18 mouse cellular contexts compared by ENCODE assay signal in genomic region chr5:123979980-123980369, GRCm38 (mm10). TPM values are rescaled to one million over a fixed set of nuclear protein-coding genes. Genes with fewer than 3 reads are reported as not detected.
DNase-seq lines count a peak whose midpoint lies in the region; ATAC-seq and TF ChIP-seq lines count a peak whose summit lies in the region.
"Had no signal": no experiment of that assay in that cellular context is flagged by ENCODE, and none has a peak within 500 bp of the region (broad histone marks: within the 10 kb centered on the region; RNA-seq: fewer than 3 reads in every experiment).

No protein-coding gene starts in this region.

- H3K9ac ChIP-seq in heart, adult 2 months (ENCODE audit: low read depth, low read length) = no peak overlapping the region
- no peak overlapping the region for H3K9ac ChIP-seq in kidney, embryonic 15.5 days
- H3K9ac ChIP-seq in lung, postnatal 0 days (replicated peaks; ENCODE audit: low read depth) = no peak overlapping the region
- H3K9ac ChIP-seq in stomach, embryonic 15.5 days = no peak overlapping the region
- no peak overlapping the region for H3K9ac ChIP-seq in hindbrain, embryonic 16.5 days (ENCODE audit: low read depth, low read length)
- H3K9ac ChIP-seq: embryonic facial prominence, embryonic 13.5 days; limb, embryonic 15.5 days; lung, embryonic 14.5 days; midbrain, embryonic 15.5 days had no signal

- 51% methylated on average over 4 of the region's 4 CpGs for WGBS in heart, adult 2 months
- 62% methylated on average over 4 of the region's 4 CpGs for WGBS in kidney, embryonic 15.5 days
- 50% methylated on average over 4 of the region's 4 CpGs for WGBS in lung, postnatal 0 days
- WGBS in stomach, embryonic 15.5 days = 57% methylated on average over 4 of the region's 4 CpGs
- WGBS in hindbrain, embryonic 16.5 days = 59% methylated on average over 4 of the region's 4 CpGs

- intact Hi-C loops in heart, adult 2 months (cut with DNase I) = no loop called here
- intact Hi-C loops in heart, postnatal 10 days (cut with DNase I) = no loop called here

- TF ChIP-seq POLR2A in heart, adult 2 months (IDR thresholded peaks at IDR 0.05; ENCODE audit: insufficient read depth, low read depth, low read length) = no peak

- H3K4me1 ChIP-seq in heart, adult 2 months (ENCODE audit: control insufficient read depth, insufficient read depth, low read length) = peaks cover 23% of the 10 kb centered on the region
- H3K4me1 ChIP-seq in kidney, embryonic 15.5 days = peaks cover 71% of the 10 kb centered on the region
- peaks cover 20% of the 10 kb centered on the region for H3K4me1 ChIP-seq in lung, postnatal 0 days (ENCODE audit: insufficient read depth, low read depth, low read length)
- peaks cover 8% of the 10 kb centered on the region for H3K4me1 ChIP-seq in stomach, embryonic 15.5 days
- H3K4me1 ChIP-seq in hindbrain, embryonic 16.5 days (ENCODE audit: control insufficient read depth, insufficient read depth, low read depth, low read length) = peaks cover 13% of the 10 kb centered on the region

- no peak overlapping the region for H3K4me2 ChIP-seq in kidney, embryonic 15.5 days
- H3K4me2 ChIP-seq in lung, postnatal 0 days (replicated peaks; ENCODE audit: low read depth, low read length) = no peak overlapping the region
- H3K4me2 ChIP-seq in stomach, embryonic 15.5 days = peak overlapping the region; percentile 4; the same call in 1 of the 2 replicates
- H3K4me2 ChIP-seq in hindbrain, embryonic 16.5 days (ENCODE audit: low read length) = no peak overlapping the region
- H3K4me2 ChIP-seq: embryonic facial prominence, embryonic 13.5 days; limb, embryonic 15.5 days; lung, embryonic 14.5 days; midbrain, embryonic 15.5 days had no signal

- TF ChIP-seq CTCF in heart, adult 2 months (IDR thresholded peaks at IDR 0.05) = no peak
- TF ChIP-seq CTCF in lung, postnatal 0 days (IDR thresholded peaks at IDR 0.05) = no peak

- H3K27me3 ChIP-seq in heart, adult 2 months (ENCODE audit: control insufficient read depth, insufficient read depth, low read length) = no peaks in the 10 kb centered on the region
- 0 out of 2 replicates have a peak, but pooled peaks cover under 1% of the 10 kb centered on the region for H3K27me3 ChIP-seq in kidney, embryonic 15.5 days
- no peaks in the 10 kb centered on the region for H3K27me3 ChIP-seq in lung, postnatal 0 days (replicated peaks; ENCODE audit: insufficient read depth, low read length)
- H3K27me3 ChIP-seq in stomach, embryonic 15.5 days (replicated peaks) = no peaks in the 10 kb centered on the region
- H3K27me3 ChIP-seq in hindbrain, embryonic 16.5 days (replicated peaks; ENCODE audit: control insufficient read depth, insufficient read depth, low read length) = no peaks in the 10 kb centered on the region; the same call in 1 of the 2 replicates
- H3K27me3 ChIP-seq: Patski had no signal

- TF ChIP-seq EP300 in heart, adult 2 months (IDR thresholded peaks at IDR 0.05; ENCODE audit: insufficient read depth, low read depth, low read length) = no peak
- TF ChIP-seq EP300 in lung, postnatal 0 days (IDR thresholded peaks at IDR 0.05) = no peak

- peak in 1 of 2 experiments; percentile 5 for DNase-seq in heart, adult 2 months
- DNase-seq in heart, postnatal 10 days = no peak
- no peak for DNase-seq in kidney, postnatal 25 days
- DNase-seq in lung, postnatal 0 days (ENCODE audit: low spot score) = no peak
- DNase-seq in lung, postnatal 36 days = no peak
- DNase-seq: gastrocnemius, postnatal 10 days; kidney, postnatal 10 days; lung, embryonic 14.5 days; retina, postnatal 1 day; thymus, postnatal 14 days had no signal

- peak overlapping the region; percentile 80 for H3K27ac ChIP-seq in heart, adult 2 months
- peak overlapping the region; percentile 56 for H3K27ac ChIP-seq in kidney, embryonic 15.5 days
- peak overlapping the region; percentile 59 for H3K27ac ChIP-seq in lung, postnatal 0 days (ENCODE audit: low read length)
- H3K27ac ChIP-seq in stomach, embryonic 15.5 days = 0 out of 2 replicates have a peak overlapping the region, but pooled peaks have one; percentile 7
- H3K27ac ChIP-seq in hindbrain, embryonic 16.5 days (ENCODE audit: low read depth, low read length) = no peak overlapping the region
- H3K27ac ChIP-seq: embryonic facial prominence, embryonic 13.5 days; limb, embryonic 15.5 days; midbrain, embryonic 15.5 days had no signal

- H3K4me3 ChIP-seq in heart, adult 2 months = peak overlapping the region; percentile 5; the same call in 1 of the 2 replicates
- no peak overlapping the region for H3K4me3 ChIP-seq in kidney, embryonic 15.5 days (replicated peaks)
- H3K4me3 ChIP-seq in lung, postnatal 0 days (ENCODE audit: low read depth, low read length) = no peak overlapping the region
- H3K4me3 ChIP-seq in stomach, embryonic 15.5 days (replicated peaks) = no peak overlapping the region
- no peak overlapping the region for H3K4me3 ChIP-seq in hindbrain, embryonic 16.5 days (ENCODE audit: low read length)
- H3K4me3 ChIP-seq: embryonic facial prominence, embryonic 13.5 days; limb, embryonic 15.5 days; midbrain, embryonic 15.5 days had no signal

- ATAC-seq in kidney, embryonic 15.5 days (replicated peaks; ENCODE audit: low FRiP score) = no peak
- ATAC-seq in lung, postnatal 0 days = no peak
- ATAC-seq in stomach, embryonic 15.5 days (ENCODE audit: insufficient read depth, low FRiP score, low read depth) = no peak
- ATAC-seq in hindbrain, embryonic 16.5 days = no peak
- ATAC-seq: midbrain, embryonic 15.5 days had no signal

- no peaks in the 10 kb centered on the region for H3K79me2 ChIP-seq in heart, adult 2 months (replicated peaks; ENCODE audit: control insufficient read depth, insufficient read depth, low read length)

- no peaks in the 10 kb centered on the region; the same call in 1 of the 2 replicates for H3K36me3 ChIP-seq in heart, adult 2 months (ENCODE audit: control insufficient read depth, insufficient read depth, low read length)
- H3K36me3 ChIP-seq in kidney, embryonic 15.5 days = no peaks in the 10 kb centered on the region
- no peaks in the 10 kb centered on the region for H3K36me3 ChIP-seq in lung, postnatal 0 days (ENCODE audit: insufficient read depth, low read length)
- no peaks in the 10 kb centered on the region for H3K36me3 ChIP-seq in stomach, embryonic 15.5 days
- H3K36me3 ChIP-seq in hindbrain, embryonic 16.5 days (ENCODE audit: control insufficient read depth, insufficient read depth, low read length) = no peaks in the 10 kb centered on the region
- H3K36me3 ChIP-seq: embryonic facial prominence, embryonic 13.5 days; limb, embryonic 15.5 days; midbrain, embryonic 15.5 days had no signal

- no peaks in the 10 kb centered on the region for H3K9me3 ChIP-seq in kidney, embryonic 15.5 days (replicated peaks)
- no peaks in the 10 kb centered on the region for H3K9me3 ChIP-seq in lung, postnatal 0 days (ENCODE audit: low read length)
- no peaks in the 10 kb centered on the region for H3K9me3 ChIP-seq in stomach, embryonic 15.5 days
- H3K9me3 ChIP-seq in hindbrain, embryonic 16.5 days (ENCODE audit: control insufficient read depth, low read length) = no peaks in the 10 kb centered on the region
- H3K9me3 ChIP-seq: embryonic facial prominence, embryonic 13.5 days; limb, embryonic 15.5 days; midbrain, embryonic 15.5 days had no signal

RNA-seq across cellular contexts. Expression of gene Hip1r, which starts 6.5 kb away (rescaled TPM):
- total RNA-seq in heart, adult 2 months (2021) = 10 to 100 TPM; 16.3 to 16.7 TPM
- polyA plus RNA-seq in heart, adult 2 months (2012; rRNA removed) = 7.0 and 7.9 TPM in 2 replicates
- total RNA-seq in heart, postnatal 10 days (2021) = 10 to 100 TPM; 26.1 to 41.6 TPM
- 18.2 and 20.0 TPM in 2 replicates for polyA plus RNA-seq in kidney, embryonic 15.5 days (2015; fragmentation: Nextera tagmentation; extraction: Ambion mirVana)
- polyA plus RNA-seq in lung, postnatal 0 days (2015; fragmentation: Nextera tagmentation; extraction: Ambion mirVana) = 20.0 and 22.7 TPM in 2 replicates
- polyA plus RNA-seq in stomach, embryonic 15.5 days (2015; fragmentation: Nextera tagmentation; extraction: Ambion mirVana) = 24.0 and 27.0 TPM in 2 replicates
- 34.3 and 35.3 TPM in 2 replicates for polyA plus RNA-seq in hindbrain, embryonic 16.5 days (2015; fragmentation: Nextera tagmentation; extraction: Ambion mirVana)

RNA-seq across cellular contexts. Expression of gene Ccdc62, which starts 49.5 kb away (rescaled TPM):
- 1 to 10 TPM; 1.9 to 2.5 TPM for total RNA-seq in heart, adult 2 months (2021)
- 2.0 and 3.7 TPM in 2 replicates for polyA plus RNA-seq in heart, adult 2 months (2012; rRNA removed)
- total RNA-seq in heart, postnatal 10 days (2021) = 1 to 10 TPM; 2.2 to 3.1 TPM
- 6.0 and 6.9 TPM in 2 replicates for polyA plus RNA-seq in kidney, embryonic 15.5 days (2015; fragmentation: Nextera tagmentation; extraction: Ambion mirVana)
- polyA plus RNA-seq in lung, postnatal 0 days (2015; fragmentation: Nextera tagmentation; extraction: Ambion mirVana) = 5.9 and 6.3 TPM in 2 replicates
- polyA plus RNA-seq in stomach, embryonic 15.5 days (2015; fragmentation: Nextera tagmentation; extraction: Ambion mirVana) = 5.6 and 7.0 TPM in 2 replicates
- 4.2 and 5.7 TPM in 2 replicates for polyA plus RNA-seq in hindbrain, embryonic 16.5 days (2015; fragmentation: Nextera tagmentation; extraction: Ambion mirVana)

RNA-seq across cellular contexts. Expression of gene Vps37b, which starts 52.1 kb away (rescaled TPM):
- 10 to 100 TPM; 16.0 to 16.7 TPM for total RNA-seq in heart, adult 2 months (2021)
- polyA plus RNA-seq in heart, adult 2 months (2012; rRNA removed) = 22.7 and 29.4 TPM in 2 replicates
- 10 to 100 TPM; 38.0 to 46.7 TPM for total RNA-seq in heart, postnatal 10 days (2021)
- polyA plus RNA-seq in kidney, embryonic 15.5 days (2015; fragmentation: Nextera tagmentation; extraction: Ambion mirVana) = 33.8 and 35.3 TPM in 2 replicates
- polyA plus RNA-seq in lung, postnatal 0 days (2015; fragmentation: Nextera tagmentation; extraction: Ambion mirVana) = 28.5 and 31.0 TPM in 2 replicates
- polyA plus RNA-seq in stomach, embryonic 15.5 days (2015; fragmentation: Nextera tagmentation; extraction: Ambion mirVana) = 36.2 and 37.1 TPM in 2 replicates
- 70.9 and 81.1 TPM in 2 replicates for polyA plus RNA-seq in hindbrain, embryonic 16.5 days (2015; fragmentation: Nextera tagmentation; extraction: Ambion mirVana)

RNA-seq across cellular contexts. Expression of gene Gm43518, which starts 52.8 kb away (rescaled TPM):
- total RNA-seq in heart, adult 2 months (2021) = under 1 TPM in 1 of 2 experiments, not detected in 1; 0.47 TPM
- 1.1 TPM in 1 of 2 replicates, not detected in the other for polyA plus RNA-seq in heart, adult 2 months (2012; rRNA removed)
- under 1 TPM in 1 of 2 experiments, not detected in 1; 0.89 TPM for total RNA-seq in heart, postnatal 10 days (2021)
- polyA plus RNA-seq in kidney, embryonic 15.5 days (2015; fragmentation: Nextera tagmentation; extraction: Ambion mirVana) = 1.7 and 2.9 TPM in 2 replicates
- polyA plus RNA-seq in lung, postnatal 0 days (2015; fragmentation: Nextera tagmentation; extraction: Ambion mirVana) = 0.24 and 1.2 TPM in 2 replicates
- 2.4 and 3.4 TPM in 2 replicates for polyA plus RNA-seq in stomach, embryonic 15.5 days (2015; fragmentation: Nextera tagmentation; extraction: Ambion mirVana)
- polyA plus RNA-seq in hindbrain, embryonic 16.5 days (2015; fragmentation: Nextera tagmentation; extraction: Ambion mirVana) = 3.7 and 4.9 TPM in 2 replicates
- total RNA-seq: left cerebral cortex, postnatal 14 days had no signal
